Mouse (Mus musculus) heart, embryonic 15.5 days (tissue): ENCODE data around the gene Trim72. TPM values are rescaled to one million over a fixed set of nuclear protein-coding genes. Genes with fewer than 3 reads are reported as not detected.

Experiments
- ATAC-seq: fragments of 200-750 bp; cut with Nextera tagmentation; replicated peaks from 2 replicates; pipeline ENCODE4 v1.8.0; 2017; ENCODE audit warnings: low read depth, moderate TSS enrichment; ENCODE audit not compliant: insufficient number of reproducible peaks, insufficient read depth, low FRiP score
- H3K27ac ChIP-seq: fragments of 300-500 bp; sonication (generic); 2 replicates; pipeline ENCODE4 v1.5.1; 2015; ENCODE audit warnings: mild to moderate bottlenecking, inconsistent platforms
- H3K27me3 ChIP-seq: fragments of 300-500 bp; sonication (generic); 2 replicates; pipeline ENCODE4 v1.6.1; 2015; ENCODE audit warnings: inconsistent platforms
- H3K36me3 ChIP-seq: fragments of 300-500 bp; sonication (generic); 2 replicates; pipeline ENCODE4 v1.6.1; 2015; ENCODE audit warnings: mild to moderate bottlenecking, inconsistent platforms
- H3K4me1 ChIP-seq: fragments of 300-500 bp; sonication (generic); replicated peaks from 2 replicates; pipeline ENCODE4 v1.6.1; 2015; ENCODE audit warnings: inconsistent platforms
- H3K4me2 ChIP-seq: fragments of 300-500 bp; sonication (generic); 2 replicates; pipeline ENCODE4 v1.6.1; 2015; ENCODE audit warnings: inconsistent platforms, mild to moderate bottlenecking, moderate library complexity
- H3K4me3 ChIP-seq: fragments of 300-500 bp; sonication (generic); 2 replicates; pipeline ENCODE4 v1.5.1; 2015; ENCODE audit warnings: mild to moderate bottlenecking, inconsistent platforms
- H3K9ac ChIP-seq: fragments of 300-500 bp; sonication (generic); 2 replicates; pipeline ENCODE4 v1.6.1; 2015; ENCODE audit warnings: mild to moderate bottlenecking, inconsistent platforms
- H3K9me3 ChIP-seq: fragments of 300-500 bp; sonication (generic); replicated peaks from 2 replicates; pipeline ENCODE4 v1.6.1; 2016; ENCODE audit warnings: inconsistent platforms
- WGBS: fragments of 180-500 bp; shearing (Covaris S2); methylation state at CpG from one replicate; pipeline ENCODE4 v1.1.7; 2015; ENCODE audit warnings: mixed read lengths; 5-methylcytosine and 5-hydroxymethylcytosine counted together
- polyA plus RNA-seq: library from polyadenylated mRNA; unstranded; fragments of >200 nt; fragmentation: Nextera tagmentation; extraction: Ambion mirVana; gene quantifications from 2 replicates; pipeline ENCODE4 v1.2.1, GENCODE M21; 2015

Trim72 gene
- polyA plus RNA-seq: 0.77 and 1.1 TPM in 2 replicates

DNA sequence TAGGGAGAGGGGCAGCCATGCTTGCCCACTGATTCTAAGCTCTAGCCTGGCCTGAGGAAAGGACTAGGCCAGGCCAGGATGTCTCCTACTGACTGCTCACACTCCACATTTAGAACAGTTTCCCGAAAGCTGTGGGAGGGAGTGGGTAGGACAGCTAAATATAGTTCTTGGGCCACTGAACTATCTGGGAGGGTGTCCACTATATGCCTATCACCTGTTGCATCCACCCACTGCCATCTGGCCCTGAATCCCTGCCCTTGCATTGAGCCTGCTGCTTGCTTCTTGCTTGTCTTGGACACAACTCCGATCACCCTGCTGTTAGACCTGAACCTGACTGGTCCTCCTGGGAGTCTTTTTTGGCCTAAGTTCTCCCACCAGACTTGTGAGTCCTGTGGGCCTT lies at the start of gene Trim72:
TSS of gene Trim72 (plus strand) at position 262 of the 400 bp plus-strand sequence.
- Histone ChIP-seq H3K9me3 (no peaks in the 10 kb centered on the region), H3K36me3 (no peaks in the 10 kb centered on the region), H3K4me1 (peaks cover 25% of the 10 kb centered on the region), H3K4me3 (peak within 1 kb of the TSS; percentile 20), H3K27me3 (peaks cover 8% of the 10 kb centered on the region), H3K9ac (no peak within 1 kb of the TSS), H3K4me2 (peak within 1 kb of the TSS; percentile 49), H3K27ac (peak within 1 kb of the TSS; percentile 13; the same call in 1 of the 2 replicates)
- WGBS: 66% methylated on average over 2 of the region's 2 CpGs
- ATAC-seq: peak; percentile 61; the same call in 1 of the 2 replicates

DNA sequence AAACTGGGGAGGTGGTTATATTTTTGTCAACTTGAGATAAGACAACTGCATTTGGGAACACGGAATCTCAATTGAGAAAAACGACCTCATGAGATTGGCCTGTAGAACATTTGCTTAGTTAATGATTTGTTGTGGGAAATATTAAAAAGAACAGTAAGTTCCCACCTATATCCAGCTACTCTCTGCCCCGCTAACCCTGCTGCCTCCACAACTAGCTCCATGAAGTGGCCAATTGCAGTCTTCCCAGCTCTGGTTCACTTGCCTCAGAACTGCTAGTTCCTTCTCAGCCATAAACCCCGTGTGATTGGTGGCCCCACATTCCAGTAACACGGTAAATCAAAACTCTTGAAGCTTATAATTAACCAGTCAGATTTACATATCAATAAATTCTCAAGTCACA lies 44.4 kb upstream of the Trim72 start:
- H3K4me3 ChIP-seq: no peak overlapping the region
- ATAC-seq: no peak
- H3K9me3 ChIP-seq: no peaks in the 10 kb centered on the region

DNA sequence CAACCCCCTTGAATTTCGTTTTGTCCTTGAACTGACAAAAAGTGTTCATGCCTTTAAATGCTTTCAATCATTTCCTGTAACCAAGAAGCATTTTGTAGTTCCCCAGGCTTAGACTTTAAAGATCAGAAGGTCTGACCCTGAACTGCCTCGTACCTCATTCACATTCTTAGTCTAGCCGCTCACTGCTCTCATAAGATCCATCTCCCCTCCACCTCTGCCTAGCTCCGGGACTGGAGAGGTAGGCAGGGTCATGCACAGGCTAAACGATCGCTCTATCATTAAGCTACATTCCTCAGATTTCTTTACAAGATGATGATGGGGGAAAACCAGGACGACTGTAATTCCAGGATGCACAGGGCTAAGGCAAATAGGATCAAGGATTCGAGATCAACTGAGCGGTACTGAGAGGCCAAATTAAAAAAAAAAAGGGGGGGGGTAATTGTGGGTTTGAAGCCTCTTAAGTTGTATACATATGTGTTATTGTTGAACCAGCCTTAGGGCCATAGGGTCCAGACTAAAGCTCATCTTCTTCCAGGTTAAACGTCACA lies 37.3 kb upstream of the Trim72 start:
- peak overlapping the region; percentile 95 for H3K9ac ChIP-seq
- ATAC-seq: no peak
- H3K4me1 ChIP-seq: peaks cover 18% of the 10 kb centered on the region
- no peaks in the 10 kb centered on the region for H3K9me3 ChIP-seq
- peak overlapping the region; percentile 96 for H3K27ac ChIP-seq
- WGBS: 13% methylated on average over 10 of the region's 10 CpGs
- H3K36me3 ChIP-seq: peaks cover 15% of the 10 kb centered on the region
- no peaks in the 10 kb centered on the region for H3K27me3 ChIP-seq
- peak overlapping the region; percentile 94 for H3K4me3 ChIP-seq
- H3K4me2 ChIP-seq: peak overlapping the region; percentile 62

More for the DNA sequence above, 44.4 kb upstream of the Trim72 start:
- Histone ChIP-seq H3K27ac (no peak overlapping the region), H3K4me2 (no peak overlapping the region), H3K27me3 (no peaks in the 10 kb centered on the region), H3K9ac (no peak overlapping the region), H3K36me3 (no peaks in the 10 kb centered on the region), H3K4me1 (no peaks in the 10 kb centered on the region)
- 46% methylated on average over 5 of the region's 5 CpGs for WGBS

DNA sequence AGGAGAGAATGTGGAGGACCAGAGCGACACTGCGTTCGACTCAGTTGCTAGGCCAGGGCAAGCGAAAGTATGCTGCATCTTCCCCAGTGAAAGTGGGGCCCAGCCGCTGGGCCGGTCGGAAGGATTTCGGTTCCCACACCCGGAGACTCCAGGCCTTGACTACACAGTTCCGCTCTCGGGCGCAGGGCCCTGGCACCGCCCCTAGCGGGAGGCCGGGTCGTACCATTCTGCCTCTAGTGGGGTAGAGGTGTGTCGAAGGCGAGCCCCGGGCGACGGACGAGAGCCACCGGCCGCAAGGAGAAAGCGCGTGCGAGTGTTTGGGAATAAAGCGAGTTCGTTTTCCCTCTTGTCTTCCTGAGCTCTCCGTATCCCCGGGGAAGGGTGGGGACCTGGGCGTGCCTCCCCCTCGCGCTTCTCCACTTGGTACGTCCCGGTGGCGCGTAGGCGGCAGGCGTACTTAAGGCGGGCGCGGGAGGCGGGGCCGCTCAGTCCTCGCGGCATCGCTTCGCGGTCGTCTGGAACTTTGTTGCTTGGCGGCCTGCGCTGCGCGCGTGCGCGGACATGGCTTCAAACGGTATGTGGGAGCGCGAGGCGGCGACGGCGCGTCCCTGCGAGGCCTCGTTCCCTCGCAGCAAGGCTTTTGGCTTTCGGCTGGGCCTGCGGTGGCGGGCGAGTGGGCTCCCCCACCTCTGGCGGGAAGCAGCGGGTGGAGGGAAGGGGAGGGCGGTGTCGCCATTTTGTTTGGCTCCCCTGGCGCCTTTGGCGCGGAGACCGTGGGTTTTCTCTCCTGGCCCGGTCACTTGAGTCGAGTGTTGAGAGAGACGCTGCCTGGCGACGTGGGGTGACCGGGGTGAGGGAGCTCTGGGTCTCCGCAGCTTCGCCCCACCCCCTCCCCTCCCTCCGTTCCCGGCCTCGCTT lies 36.5 kb upstream of the Trim72 start, which contains the start of gene Fus:
TSS of gene Fus (plus strand) at position 454 of the 918 bp plus-strand sequence.
- H3K4me3 ChIP-seq: peak within 1 kb of the TSS; percentile 94
- H3K36me3 ChIP-seq: peaks cover 23% of the 10 kb centered on the region
- H3K27ac ChIP-seq: peak within 1 kb of the TSS; percentile 96
- no peaks in the 10 kb centered on the region for H3K9me3 ChIP-seq
- H3K9ac ChIP-seq: peak within 1 kb of the TSS; percentile 95
- H3K4me2 ChIP-seq: peak within 1 kb of the TSS; percentile 71
- no peaks in the 10 kb centered on the region for H3K27me3 ChIP-seq
- ATAC-seq: peak; percentile 90
- H3K4me1 ChIP-seq: peaks cover 18% of the 10 kb centered on the region
- WGBS: under 1% methylated on average over 91 of the region's 92 CpGs

DNA sequence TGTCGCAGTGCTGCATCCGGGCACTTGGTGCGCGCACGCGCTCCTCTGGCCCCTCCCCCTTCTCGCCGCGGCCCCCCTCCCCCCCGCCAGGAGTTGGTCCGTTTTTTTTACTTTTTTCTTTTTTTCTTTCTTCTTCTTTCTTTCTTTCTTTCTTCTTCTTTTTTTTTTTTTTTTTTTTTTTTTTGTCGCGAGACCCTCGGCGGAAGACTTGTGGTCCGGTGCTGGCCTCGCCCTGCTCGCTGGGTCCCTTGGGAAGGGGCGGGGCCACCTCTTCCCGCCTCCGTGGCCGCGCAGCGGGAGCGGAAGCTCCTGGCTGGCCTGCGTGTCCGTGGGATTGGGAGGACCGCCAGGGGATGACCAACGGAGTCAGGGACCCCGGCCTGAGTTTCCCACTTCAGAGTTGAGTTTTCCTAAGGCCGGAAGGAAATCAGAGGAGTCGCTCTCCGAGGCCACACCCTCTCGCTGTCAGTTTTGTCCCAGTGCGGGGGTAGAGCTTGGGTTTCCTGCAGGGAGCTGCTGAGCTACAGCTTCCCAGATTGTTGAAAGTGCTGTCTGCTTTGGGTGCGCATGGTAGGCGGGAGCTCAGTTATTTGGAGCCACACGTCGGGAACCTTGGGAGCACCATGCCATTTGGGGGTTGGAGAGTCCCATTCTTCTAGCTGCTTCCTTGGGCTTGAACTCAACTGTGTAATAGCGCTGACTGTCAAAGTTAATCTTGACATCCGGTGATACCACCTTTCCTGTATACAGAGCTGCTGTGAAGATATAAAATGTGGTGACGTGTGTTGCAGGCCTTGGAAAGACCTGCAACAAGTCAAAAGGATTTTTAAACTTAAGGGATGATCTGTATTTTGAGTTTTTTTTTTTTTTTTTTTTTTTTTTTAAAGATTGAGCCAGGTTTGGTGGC lies 35.6 kb upstream of the Trim72 start:
- Histone ChIP-seq H3K9ac (peak overlapping the region; percentile 95), H3K36me3 (peaks cover 32% of the 10 kb centered on the region), H3K27me3 (no peaks in the 10 kb centered on the region), H3K4me1 (peaks cover 21% of the 10 kb centered on the region), H3K4me3 (peak overlapping the region; percentile 94), H3K9me3 (no peaks in the 10 kb centered on the region), H3K4me2 (peak overlapping the region; percentile 71), H3K27ac (peak overlapping the region; percentile 96)
- WGBS: under 1% methylated on average over 36 of the region's 42 CpGs
- peak; percentile 51 for ATAC-seq

DNA sequence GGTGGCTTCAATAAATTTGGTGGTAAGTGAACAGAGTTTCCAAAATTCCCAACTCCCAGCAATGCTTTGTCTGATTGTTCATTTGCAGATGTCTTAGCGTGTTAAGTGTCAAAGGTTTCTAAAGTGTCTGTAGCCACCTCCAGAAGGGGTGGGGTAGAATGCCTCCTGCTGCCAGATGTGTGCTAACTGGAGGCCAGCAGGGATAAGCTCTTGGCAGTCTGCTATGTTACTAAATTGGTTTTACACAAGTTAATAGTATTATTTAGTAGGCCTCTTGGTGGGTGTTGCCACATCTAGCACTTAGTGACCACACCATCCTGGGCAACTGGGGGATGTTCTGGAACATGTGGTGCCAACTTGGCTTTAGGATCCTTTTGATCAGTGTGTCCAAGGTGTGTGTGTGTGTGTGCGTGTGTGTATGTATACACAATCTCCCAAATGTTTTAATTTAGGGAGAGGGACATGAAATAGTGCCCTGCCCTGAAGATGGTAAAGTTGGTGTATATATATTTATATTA lies 29.3 kb upstream of the Trim72 start:
- H3K9me3 ChIP-seq: no peaks in the 10 kb centered on the region
- H3K4me3 ChIP-seq: no peak overlapping the region
- H3K4me1 ChIP-seq: peaks cover 18% of the 10 kb centered on the region
- peaks cover 93% of the 10 kb centered on the region for H3K36me3 ChIP-seq
- H3K4me2 ChIP-seq: no peak overlapping the region
- H3K9ac ChIP-seq: no peak overlapping the region
- H3K27me3 ChIP-seq: no peaks in the 10 kb centered on the region
- no peak overlapping the region for H3K27ac ChIP-seq
- ATAC-seq: no peak
- WGBS: 75% methylated on average over 2 of the region's 2 CpGs

DNA sequence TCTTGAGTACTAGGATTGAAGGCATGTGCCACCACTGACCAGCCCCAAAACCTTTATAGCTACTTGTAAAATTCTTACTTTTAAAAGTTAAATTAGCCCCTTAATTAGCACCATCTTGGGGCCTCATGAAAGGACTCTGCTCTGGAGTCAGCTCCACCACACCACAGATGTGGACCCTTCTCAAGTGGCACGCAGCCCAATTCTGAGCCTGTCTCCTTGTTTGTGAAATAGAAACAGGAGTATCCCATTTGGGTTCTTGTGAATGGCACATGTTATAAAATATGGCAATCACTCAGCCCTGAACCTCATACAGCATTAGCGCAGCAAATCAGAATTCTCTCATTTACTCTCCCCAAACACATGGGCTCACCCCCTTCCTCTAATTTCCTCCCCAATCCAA lies 24.9 kb upstream of the Trim72 start:
- H3K4me1 ChIP-seq: peaks cover 5% of the 10 kb centered on the region; the same call in 1 of the 2 replicates
- ATAC-seq: no peak
- H3K4me2 ChIP-seq: no peak overlapping the region
- no peak overlapping the region for H3K9ac ChIP-seq
- WGBS: 96% methylated on average over 2 of the region's 2 CpGs
- H3K4me3 ChIP-seq: no peak overlapping the region
- H3K27me3 ChIP-seq: no peaks in the 10 kb centered on the region
- no peaks in the 10 kb centered on the region for H3K9me3 ChIP-seq
- no peak overlapping the region for H3K27ac ChIP-seq
- H3K36me3 ChIP-seq: peaks cover 98% of the 10 kb centered on the region

DNA sequence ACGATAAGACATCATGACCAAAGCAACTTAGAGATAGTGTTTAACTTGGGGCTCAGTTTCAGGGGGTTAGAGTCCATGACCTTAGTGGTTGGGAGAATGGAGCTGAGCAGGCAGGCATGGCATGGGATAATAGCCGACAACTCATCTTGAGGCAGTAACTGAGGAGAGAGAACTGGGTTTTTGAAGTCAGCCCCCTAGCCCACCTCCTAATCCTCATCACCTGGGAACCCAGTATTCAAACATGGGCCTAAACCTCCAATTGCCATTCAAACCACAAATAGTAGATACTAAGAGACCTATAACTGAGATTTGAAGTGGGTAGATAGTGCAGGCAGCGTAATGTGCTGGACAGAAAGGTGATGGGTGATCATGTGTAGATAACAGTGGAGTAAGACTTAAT lies 23.1 kb upstream of the Trim72 start:
- no peak for ATAC-seq
- H3K4me1 ChIP-seq: no peaks in the 10 kb centered on the region
- H3K27me3 ChIP-seq: no peaks in the 10 kb centered on the region
- 90% methylated on average over 3 of the region's 3 CpGs for WGBS
- no peak overlapping the region for H3K4me2 ChIP-seq
- peaks cover 98% of the 10 kb centered on the region for H3K36me3 ChIP-seq
- no peak overlapping the region for H3K4me3 ChIP-seq
- no peaks in the 10 kb centered on the region for H3K9me3 ChIP-seq
- H3K9ac ChIP-seq: no peak overlapping the region
- no peak overlapping the region for H3K27ac ChIP-seq

DNA sequence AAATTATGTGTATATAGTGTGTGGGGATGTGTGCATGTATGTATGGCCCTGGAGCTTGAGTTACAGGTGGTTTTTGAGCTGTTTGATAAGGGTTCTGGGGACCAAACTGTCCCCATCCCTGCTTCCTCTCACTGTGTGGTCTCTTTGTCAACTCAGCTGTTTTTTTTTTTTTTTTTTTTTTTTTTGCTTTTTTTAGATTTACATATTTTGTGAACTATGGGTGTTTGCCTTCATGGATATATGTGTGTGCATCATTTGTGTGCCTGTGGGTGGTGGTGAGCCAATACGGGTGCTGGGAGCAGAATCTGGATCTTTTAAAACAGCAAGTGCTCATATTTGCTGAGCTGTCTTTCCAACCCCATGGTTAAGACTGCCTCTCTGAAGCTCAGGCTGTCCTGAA lies 14.8 kb upstream of the Trim72 start:
- Histone ChIP-seq H3K9ac (no peak overlapping the region), H3K9me3 (no peaks in the 10 kb centered on the region), H3K27ac (no peak overlapping the region), H3K4me2 (no peak overlapping the region), H3K27me3 (no peaks in the 10 kb centered on the region), H3K4me3 (no peak overlapping the region), H3K4me1 (peaks cover 20% of the 10 kb centered on the region), H3K36me3 (peaks cover 52% of the 10 kb centered on the region)
- WGBS: 75% methylated on average over 1 of the region's 1 CpGs
- ATAC-seq: no peak

DNA sequence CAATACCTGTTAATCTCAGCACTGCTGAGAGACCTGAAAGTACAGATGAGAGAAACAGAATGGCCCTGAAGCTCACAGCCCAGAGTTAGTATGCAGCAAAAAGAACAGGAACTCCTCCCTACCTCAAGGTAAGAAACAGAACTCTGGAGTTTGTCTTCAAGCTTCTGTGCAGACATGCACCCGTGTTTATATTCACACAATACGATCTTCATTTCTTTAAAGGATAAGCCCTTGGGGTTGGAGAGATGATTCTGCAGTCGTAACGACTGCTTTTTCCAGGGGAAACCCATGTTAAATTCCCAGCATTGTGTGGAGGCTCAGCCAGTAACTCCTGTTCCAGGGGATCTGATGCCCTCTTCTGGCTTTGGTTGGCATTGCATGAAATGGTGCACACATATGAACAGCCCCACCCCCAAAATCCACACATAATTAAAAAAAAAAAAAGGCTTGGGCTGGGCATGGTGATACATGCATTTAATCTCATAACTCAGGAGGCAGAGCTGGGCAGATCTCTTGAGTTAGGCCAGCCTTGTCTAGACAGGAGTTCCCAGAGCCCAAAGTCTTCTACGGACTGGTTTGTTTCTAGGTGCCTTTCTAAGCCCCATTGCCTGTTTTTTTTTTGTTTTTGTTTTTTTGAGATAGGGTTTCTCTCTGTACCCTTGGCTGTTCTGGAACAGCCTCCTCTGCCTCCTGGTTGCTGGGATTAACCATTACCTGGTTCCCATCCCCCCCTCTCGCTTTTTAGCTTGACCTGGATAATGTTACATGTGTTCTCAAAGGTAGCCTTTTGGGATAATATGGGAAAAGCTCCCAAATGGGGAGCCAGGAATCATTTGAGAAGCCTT lies 11.9 kb upstream of the Trim72 start:
- H3K9ac ChIP-seq: no peak overlapping the region
- H3K4me1 ChIP-seq: peaks cover 21% of the 10 kb centered on the region
- peaks cover 23% of the 10 kb centered on the region for H3K36me3 ChIP-seq
- 0 out of 2 replicates have a peak overlapping the region, but pooled peaks have one; percentile 53 for H3K4me3 ChIP-seq
- 0 out of 2 replicates have a peak overlapping the region, but pooled peaks have one; percentile 69 for H3K4me2 ChIP-seq
- H3K9me3 ChIP-seq: no peaks in the 10 kb centered on the region
- no peak overlapping the region for H3K27ac ChIP-seq
- no peaks in the 10 kb centered on the region for H3K27me3 ChIP-seq
- 49% methylated on average over 6 of the region's 6 CpGs for WGBS
- ATAC-seq: no peak; the same call in 1 of the 2 replicates
